Mouse (Mus musculus): ENCODE data around the gene Il17d. TPM values are rescaled to one million over a fixed set of nuclear protein-coding genes. Genes with fewer than 3 reads are reported as not detected.

Il17d gene
- polyA plus RNA-seq (2021; fragmentation: Nextera tagmentation) = 2.5 and 10.9 TPM in 2 replicates
- long read RNA-seq, experiment 1, partial matches to known transcripts = 1 of 1 reads
- long read RNA-seq, experiment 1, other reads (novel, unspliced or antisense) = 0 of 1 reads
- long read RNA-seq, experiment 2, partial matches to known transcripts = 4 of 4 reads
- long read RNA-seq, experiment 2, other reads (novel, unspliced or antisense) = 0 of 4 reads

GRCm38 (mm10) chr14:57524671-57525387 is at the start of gene Il17d:
Il17d (plus strand) TSS chr14:57524777.

GRCm38 (mm10) chr14:57571155-57572133 is 46.9 kb downstream of the Il17d start, which contains the start of gene Eef1akmt1:
Eef1akmt1 (minus strand) TSS chr14:57571612.

Other genes with a start within 250 kb of the Il17d start
- gene Cryl1, start 126.2 kb upstream of the Il17d start, polyA plus RNA-seq (2021; fragmentation: Nextera tagmentation) = 34.2 and 40.0 TPM in 2 replicates
- 9.6 and 17.7 TPM in 2 replicates for gene Ift88, start 100.7 kb upstream of the Il17d start, polyA plus RNA-seq (2021; fragmentation: Nextera tagmentation)
- gene Eef1akmt1, start 46.8 kb downstream of the Il17d start, polyA plus RNA-seq (2021; fragmentation: Nextera tagmentation) = 117 and 127 TPM in 2 replicates
- 1.2 and 1.5 TPM in 2 replicates for gene Xpo4, start 140.7 kb downstream of the Il17d start, polyA plus RNA-seq (2021; fragmentation: Nextera tagmentation)
- 2.1 TPM in 1 of 2 replicates, not detected in the other for gene Gm49361, start 221.3 kb downstream of the Il17d start, polyA plus RNA-seq (2021; fragmentation: Nextera tagmentation)
- 4.2 and 6.3 TPM in 2 replicates for gene Lats2, start 233.6 kb downstream of the Il17d start, polyA plus RNA-seq (2021; fragmentation: Nextera tagmentation)

Data from left cerebral cortex, adult 6 months (tissue).